Mouse (Mus musculus) G1E (cell line): ENCODE data around the gene Phf19. TPM values are rescaled to one million over a fixed set of nuclear protein-coding genes. Genes with fewer than 3 reads are reported as not detected.

Experiments
- ATAC-seq: 2 replicates; pipeline ENCODE4 v1.8.0; 2016; ENCODE audit warnings: mild to moderate bottlenecking; ENCODE audit not compliant: insufficient number of reproducible peaks, poor library complexity, low FRiP score, severe bottlenecking; ENCODE audit errors: extremely low read depth
- DNase-seq: peaks from one replicate; pipeline ENCODE4 v3.0.0; 2012; ENCODE audit warnings: low spot score
- H3K27me3 ChIP-seq: 2 replicates; pipeline ENCODE4 v1.6.1; 2012; ENCODE audit warnings: mild to moderate bottlenecking, low read length, inconsistent platforms; ENCODE audit not compliant: insufficient read depth
- H3K36me3 ChIP-seq: replicated peaks from 2 replicates; pipeline ENCODE3; 2012; ENCODE audit warnings: mild to moderate bottlenecking, inconsistent platforms
- H3K4me1 ChIP-seq: 2 replicates; pipeline ENCODE4 v1.6.1; 2012; ENCODE audit warnings: low read depth, low read length, inconsistent platforms, mixed read lengths; ENCODE audit not compliant: insufficient read depth
- H3K4me3 ChIP-seq: 2 replicates; pipeline ENCODE4 v1.5.1; 2012; ENCODE audit warnings: low read depth, mild to moderate bottlenecking, inconsistent platforms, low read length, moderate library complexity, mixed read lengths
- H3K9me3 ChIP-seq: replicated peaks from 2 replicates; pipeline ENCODE4 v1.6.1; 2012; ENCODE audit warnings: inconsistent platforms
- CTCF ChIP-seq: IDR thresholded peaks from 2 replicates; pipeline ENCODE4 v1.5.1; 2012; ENCODE audit warnings: low read depth, low read length, inconsistent platforms, mixed read lengths
- GATA1 ChIP-seq: IDR thresholded peaks from 2 replicates; pipeline ENCODE4 v1.6.1; 2012; ENCODE audit warnings: borderline replicate concordance, low read length, inconsistent platforms, mixed read lengths
- GATA2 ChIP-seq: IDR thresholded peaks from 2 replicates; pipeline ENCODE4 v1.6.1; 2012; ENCODE audit warnings: low read depth, low read length, inconsistent platforms, borderline replicate concordance
- POLR2AphosphoS5 ChIP-seq: IDR thresholded peaks from 2 replicates; pipeline ENCODE4 v1.6.1; 2012; ENCODE audit warnings: low read depth, low read length, inconsistent platforms; ENCODE audit not compliant: insufficient replicate concordance
- TAL1 ChIP-seq: conservative IDR thresholded peaks from 2 replicates; pipeline ENCODE4 v1.6.1; 2012; ENCODE audit warnings: low read depth, low read length, inconsistent platforms, mixed read lengths
- polyA plus RNA-seq: library from polyadenylated mRNA; stranded (reverse); fragments of >175 nt; gene quantifications from 2 replicates; pipeline ENCODE4 v1.2.3, GENCODE M21; 2012
- total RNA-seq, 2 experiments: library from RNA; stranded (forward) in 1 of 2; stranded (reverse) in 1 of 2; fragments of 200-1000 nt in 1 of 2; fragments of >200 nt in 1 of 2; fragmentation: Nextera tagmentation in 1 of 2; gene quantifications; 2 replicates each; pipeline ENCODE4 v1.2.3; 2014 to 2017

Phf19 gene
- total and polyA plus RNA-seq, 3 experiments, result 0.01 to 0.66 TPM; not detected in 1

- Histone ChIP-seq H3K9me3 (no peaks in the 10 kb centered on the region), H3K27me3 (peaks cover 19% of the 10 kb centered on the region), H3K36me3 (no peaks in the 10 kb centered on the region), H3K4me1 (no peaks in the 10 kb centered on the region), H3K4me3 (no peak overlapping the region)
- TF ChIP-seq GATA1, result no peak
- TF ChIP-seq TAL1, result no peak
- no peak for TF ChIP-seq GATA2
- no peak for TF ChIP-seq CTCF
- TF ChIP-seq POLR2AphosphoS5, result no peak
- ATAC-seq (no peak), DNase-seq (no peak)
These were observed 39.2 kb upstream of the Phf19 start for GRCm38 (mm10) chr2:34953018-34953417.

- DNase-seq (no peak), ATAC-seq (no peak)
- Histone ChIP-seq H3K9me3 (no peaks in the 10 kb centered on the region), H3K36me3 (no peaks in the 10 kb centered on the region), H3K4me1 (no peaks in the 10 kb centered on the region), H3K4me3 (no peak overlapping the region), H3K27me3 (peaks cover 8% of the 10 kb centered on the region)
- TF ChIP-seq CTCF, result no peak
- no peak for TF ChIP-seq POLR2AphosphoS5
- TF ChIP-seq TAL1, result no peak
- no peak for TF ChIP-seq GATA2
- no peak for TF ChIP-seq GATA1
These were observed 37.6 kb upstream of the Phf19 start for GRCm38 (mm10) chr2:34951469-34951868.

GRCm38 (mm10) chr2:34948622-34949021, 34.8 kb upstream of the Phf19 start:
- peak; percentile 22 for DNase-seq
- ATAC-seq, result no peak
- Histone ChIP-seq H3K36me3 (no peaks in the 10 kb centered on the region), H3K27me3 (peaks cover 9% of the 10 kb centered on the region), H3K4me1 (no peaks in the 10 kb centered on the region; the same call in 1 of the 2 replicates), H3K9me3 (no peaks in the 10 kb centered on the region), H3K4me3 (no peak overlapping the region)
- TF ChIP-seq GATA2, result no peak
- no peak for TF ChIP-seq GATA1
- no peak for TF ChIP-seq TAL1
- no peak for TF ChIP-seq CTCF
- no peak for TF ChIP-seq POLR2AphosphoS5

DNA sequence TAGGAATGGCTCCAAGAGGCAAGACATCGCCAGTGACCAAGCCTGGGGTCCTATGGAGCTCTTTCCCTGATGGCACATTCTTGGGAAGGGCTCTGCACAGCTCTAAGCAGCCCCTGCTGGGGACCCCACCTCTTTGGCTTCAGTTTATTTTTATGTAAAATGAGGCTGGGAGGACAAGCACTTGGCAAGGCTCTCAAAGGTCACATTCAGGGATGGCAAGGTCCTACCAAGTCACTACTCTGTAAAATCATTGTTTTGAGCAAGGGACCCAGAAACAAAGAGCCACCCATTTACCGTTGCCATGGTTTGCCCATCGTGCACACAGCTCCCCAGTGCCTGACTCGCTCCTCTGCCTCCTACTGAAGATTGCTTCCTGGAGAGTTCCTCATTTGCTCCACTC, 32.2 kb upstream of the Phf19 start:
- H3K27me3 ChIP-seq, result peaks cover 19% of the 10 kb centered on the region
- ATAC-seq, result no peak
- DNase-seq, result no peak
- H3K4me1 ChIP-seq, result no peaks in the 10 kb centered on the region; the same call in 1 of the 2 replicates
- H3K4me3 ChIP-seq, result no peak overlapping the region
- no peaks in the 10 kb centered on the region for H3K36me3 ChIP-seq
- TF ChIP-seq GATA1 (no peak), POLR2AphosphoS5 (no peak), TAL1 (no peak), GATA2 (no peak), CTCF (no peak)
- no peaks in the 10 kb centered on the region for H3K9me3 ChIP-seq

DNA sequence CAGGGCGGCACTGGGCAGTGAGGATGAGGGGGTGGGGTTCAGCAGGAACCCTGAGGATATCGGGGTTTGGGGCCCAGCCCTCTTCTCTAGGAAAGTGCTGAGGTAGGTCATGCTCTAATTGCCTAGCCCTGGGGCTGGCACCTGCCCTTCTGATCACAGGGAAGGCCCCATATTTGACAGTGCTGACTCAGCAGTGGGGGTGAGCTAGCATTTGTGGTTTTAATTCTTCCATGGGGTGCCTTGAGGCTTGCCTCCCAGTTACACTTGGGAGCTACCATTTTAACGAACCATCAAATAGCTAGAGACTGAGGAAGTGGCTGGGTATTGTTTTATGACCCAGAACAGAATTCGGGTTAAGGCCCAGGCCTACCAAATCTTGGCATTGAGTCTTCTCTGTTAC, 31.8 kb upstream of the Phf19 start:
- H3K36me3 ChIP-seq, result no peaks in the 10 kb centered on the region
- no peaks in the 10 kb centered on the region for H3K9me3 ChIP-seq
- TF ChIP-seq TAL1, result no peak
- no peak for TF ChIP-seq GATA2
- TF ChIP-seq POLR2AphosphoS5, result no peak
- no peak for TF ChIP-seq GATA1
- no peak for TF ChIP-seq CTCF
- DNase-seq (no peak), ATAC-seq (no peak)
- H3K4me3 ChIP-seq, result no peak overlapping the region
- H3K4me1 ChIP-seq, result no peaks in the 10 kb centered on the region; the same call in 1 of the 2 replicates
- H3K27me3 ChIP-seq, result peaks cover 20% of the 10 kb centered on the region

DNA sequence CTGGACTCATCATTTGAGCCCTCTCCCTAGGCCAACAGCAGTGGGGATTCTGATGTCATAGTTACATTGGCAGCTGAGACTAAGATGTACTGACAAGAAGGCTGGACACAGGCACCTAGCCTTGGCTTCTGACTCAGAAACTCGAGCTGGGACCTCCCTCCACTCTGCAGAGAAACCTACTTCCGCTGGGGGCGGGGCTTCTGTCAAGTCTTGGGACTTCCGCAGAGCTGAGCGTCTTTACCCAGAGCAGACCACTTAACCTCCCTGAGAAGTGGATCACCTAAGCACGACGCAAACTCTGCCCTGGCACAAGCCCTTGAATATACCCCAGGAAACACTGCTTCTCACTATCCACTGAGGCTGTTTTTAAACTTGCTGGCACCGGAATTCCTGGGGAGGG, 30.9 kb upstream of the Phf19 start:
- no peak overlapping the region for H3K4me3 ChIP-seq
- ATAC-seq, result no peak
- H3K36me3 ChIP-seq, result no peaks in the 10 kb centered on the region
- no peaks in the 10 kb centered on the region; the same call in 1 of the 2 replicates for H3K4me1 ChIP-seq
- TF ChIP-seq CTCF (no peak), GATA2 (no peak), GATA1 (no peak), TAL1 (no peak), POLR2AphosphoS5 (no peak)
- no peak for DNase-seq
- H3K27me3 ChIP-seq, result peaks cover 25% of the 10 kb centered on the region
- no peaks in the 10 kb centered on the region for H3K9me3 ChIP-seq
